Mouse (Mus musculus): ENCODE measurements around the gene Syt17. TPM values are rescaled to one million over a fixed set of nuclear protein-coding genes. Genes with fewer than 3 reads are reported as not detected.

Syt17 gene
- total RNA-seq, 2 experiments from 2014 or later: not detected

- no peak for ATAC-seq (replicated peaks; ENCODE audit: low FRiP score, poor library complexity, severe bottlenecking)
Observed at GRCm38 (mm10) chr7:118468060-118468459, 20.0 kb upstream of the Syt17 start.

DNA sequence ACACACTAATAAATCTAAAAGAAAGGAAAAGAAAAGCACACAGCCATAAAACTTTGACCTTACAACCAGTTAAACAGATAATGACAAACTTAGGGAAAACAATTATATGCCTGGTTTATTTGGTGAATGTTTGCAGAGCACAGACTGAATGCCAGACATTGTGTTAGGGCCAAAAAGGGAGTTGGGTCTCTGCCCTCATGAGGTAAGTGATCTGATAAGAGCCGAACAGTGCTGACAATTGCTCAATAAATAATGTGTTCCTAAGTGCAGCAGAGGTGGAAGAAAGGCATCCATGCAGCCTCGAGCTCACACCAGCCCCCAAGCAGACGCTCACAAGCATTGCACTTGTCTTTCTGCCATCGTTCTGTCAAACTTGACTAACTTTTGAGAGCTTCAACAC is 16.4 kb upstream of the Syt17 start:
- no peak for ATAC-seq (replicated peaks; ENCODE audit: low FRiP score, poor library complexity, severe bottlenecking)

GRCm38 (mm10) chr7:118462818-118463762 is 15.1 kb upstream of the Syt17 start:
- ATAC-seq (replicated peaks; ENCODE audit: low FRiP score, poor library complexity, severe bottlenecking): no peak

GRCm38 (mm10) chr7:118461400-118462136 is 13.5 kb upstream of the Syt17 start:
- no peak for ATAC-seq (replicated peaks; ENCODE audit: low FRiP score, poor library complexity, severe bottlenecking)

GRCm38 (mm10) chr7:118453722-118454121 is 5.7 kb upstream of the Syt17 start:
- no peak for ATAC-seq (replicated peaks; ENCODE audit: low FRiP score, poor library complexity, severe bottlenecking)

GRCm38 (mm10) chr7:118452940-118453339 is 4.9 kb upstream of the Syt17 start:
- ATAC-seq (replicated peaks; ENCODE audit: low FRiP score, poor library complexity, severe bottlenecking): no peak

DNA sequence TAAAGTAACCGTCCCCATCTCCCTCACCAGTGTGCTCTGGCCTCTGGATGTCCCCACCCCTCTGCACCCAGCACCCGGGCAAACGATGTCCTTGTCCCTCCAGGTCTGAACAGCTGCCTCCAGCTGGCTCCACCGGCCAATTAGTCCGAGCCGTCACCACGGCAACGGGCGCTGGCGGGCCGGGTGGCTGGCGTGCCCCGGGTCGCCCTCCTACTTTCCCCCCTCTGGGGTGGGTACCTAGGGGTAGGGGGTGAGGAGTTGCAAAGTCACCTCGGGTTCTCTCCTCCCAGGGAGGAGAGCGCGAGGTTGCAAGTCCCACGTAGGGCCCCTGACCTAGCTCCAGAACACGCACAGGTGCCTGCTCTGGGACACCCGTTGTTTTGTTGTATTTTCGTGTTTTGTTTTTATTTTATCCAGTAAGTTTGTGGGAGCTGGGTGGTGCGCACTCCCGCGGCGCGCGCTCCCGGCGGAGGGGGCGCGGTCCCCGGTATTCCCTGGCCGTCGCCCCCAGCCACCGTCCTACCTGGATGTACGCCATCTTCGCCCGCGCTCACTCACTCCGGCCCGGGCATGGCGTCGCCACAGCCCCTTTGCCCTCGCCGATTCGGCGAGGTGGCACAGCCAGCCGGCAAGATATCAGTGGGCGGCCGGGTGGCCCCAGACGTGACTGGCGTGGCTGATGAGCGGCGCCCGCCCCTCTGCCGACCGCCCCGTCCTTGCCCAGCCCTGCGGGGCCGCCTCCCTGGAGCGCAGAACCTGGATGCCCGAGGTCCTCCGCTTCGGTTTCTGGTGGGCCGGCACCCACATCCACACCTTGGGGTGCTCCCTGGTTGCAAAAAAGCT is 510 bp downstream of the Syt17 start:
- no peak for ATAC-seq (replicated peaks; ENCODE audit: low FRiP score, poor library complexity, severe bottlenecking)

DNA sequence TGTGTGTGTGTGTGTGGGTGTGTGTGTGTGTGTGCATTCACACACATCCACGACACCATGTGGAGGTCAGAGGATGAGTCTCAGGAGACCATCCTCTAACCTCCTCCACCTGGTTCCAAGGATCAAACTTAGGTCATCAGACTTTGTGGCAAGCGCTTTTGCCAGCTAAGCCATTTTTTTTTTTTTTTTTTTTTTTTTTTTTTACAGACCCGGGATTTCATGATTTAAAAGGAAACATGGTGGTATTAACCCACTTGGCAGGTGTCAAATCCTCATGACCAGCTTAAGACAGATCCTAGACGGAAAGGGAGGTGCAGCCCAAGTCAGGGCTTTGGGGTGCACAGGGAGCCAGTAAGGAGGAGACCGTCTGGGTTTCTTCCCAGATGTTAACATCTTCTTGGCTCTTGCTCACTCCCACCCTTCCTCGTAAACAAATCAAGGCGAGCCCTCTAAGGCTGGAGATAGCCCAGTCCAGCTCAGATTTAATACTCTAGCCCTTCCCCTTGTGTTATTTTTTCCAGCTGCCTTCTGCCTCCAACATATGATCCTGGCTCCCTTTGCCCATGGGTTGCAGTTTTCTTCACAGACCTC is 4.0 kb downstream of the Syt17 start:
- ATAC-seq (replicated peaks; ENCODE audit: low FRiP score, poor library complexity, severe bottlenecking): no peak

DNA sequence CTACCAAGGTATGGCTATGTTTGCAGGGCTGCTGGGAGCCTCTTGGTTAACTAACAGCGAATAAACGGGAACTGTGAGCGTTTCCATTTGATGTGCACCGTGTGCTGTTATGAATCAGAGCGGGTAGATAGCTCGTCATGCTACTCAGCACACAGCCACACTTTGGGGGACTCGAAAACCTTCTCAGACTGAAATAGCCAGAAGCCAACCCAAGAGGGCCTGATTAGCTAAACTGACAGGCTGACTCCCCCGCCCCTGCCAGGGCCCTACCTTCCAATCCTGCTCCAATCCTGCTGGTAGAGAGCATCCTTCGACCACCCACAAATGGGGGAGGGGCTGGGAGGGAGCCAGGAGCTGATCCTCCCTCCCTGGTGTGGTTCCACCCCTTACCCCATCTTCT is 4.7 kb downstream of the Syt17 start:
- no peak for ATAC-seq (replicated peaks; ENCODE audit: low FRiP score, poor library complexity, severe bottlenecking)

DNA sequence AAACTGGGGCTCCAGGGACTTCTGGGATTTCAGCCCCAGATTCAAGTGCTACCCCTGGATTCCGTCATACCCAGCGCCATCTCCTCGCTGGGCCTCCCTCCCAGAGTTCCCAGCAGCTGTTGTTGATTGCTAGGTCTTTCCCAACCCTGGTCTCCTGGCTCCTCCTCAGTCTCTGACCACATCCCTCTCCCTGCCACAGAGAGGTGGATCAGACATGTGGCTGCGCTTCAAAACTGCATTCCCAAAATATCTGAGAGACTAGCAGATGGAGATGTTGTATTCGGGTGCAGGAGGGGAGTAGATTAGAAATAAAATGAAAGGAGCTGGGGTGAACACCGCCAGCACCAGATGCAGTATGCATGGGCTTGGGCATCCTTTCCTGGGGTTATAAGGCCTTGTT is 6.5 kb downstream of the Syt17 start:
- ATAC-seq (replicated peaks; ENCODE audit: low FRiP score, poor library complexity, severe bottlenecking): no peak

DNA sequence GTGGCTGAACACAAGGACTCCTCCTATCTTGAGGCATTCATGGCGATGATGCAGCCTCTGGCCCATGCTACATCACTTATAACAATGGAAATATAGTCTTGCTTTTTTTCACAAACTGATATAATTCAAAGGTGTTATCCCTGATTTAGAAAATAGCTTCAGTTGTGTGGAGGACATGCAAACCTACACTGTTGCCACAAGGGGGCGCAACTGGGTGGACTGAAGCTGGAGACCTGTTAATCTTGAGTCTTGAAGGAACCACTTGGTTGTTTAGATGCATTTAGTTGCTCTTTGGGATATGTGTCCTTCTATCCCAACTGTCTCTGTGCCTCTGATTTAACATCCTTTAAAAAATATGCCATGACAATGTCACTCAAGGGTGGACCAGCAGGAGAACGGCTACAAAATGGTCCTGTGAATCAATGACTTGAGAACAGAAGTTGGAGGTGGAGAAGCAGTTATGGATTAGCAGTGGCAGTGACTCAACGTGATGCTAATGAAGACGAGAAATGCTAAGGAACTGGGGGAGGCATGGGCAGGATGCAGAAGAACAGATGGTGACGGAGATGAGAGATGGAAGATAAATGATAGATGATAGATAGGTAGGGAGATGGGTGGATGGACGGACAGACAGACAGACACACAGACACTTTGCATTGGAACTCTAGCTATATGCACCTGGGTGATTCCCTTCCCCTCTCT is 10.8 kb downstream of the Syt17 start:
- ATAC-seq (replicated peaks; ENCODE audit: low FRiP score, poor library complexity, severe bottlenecking): no peak

DNA sequence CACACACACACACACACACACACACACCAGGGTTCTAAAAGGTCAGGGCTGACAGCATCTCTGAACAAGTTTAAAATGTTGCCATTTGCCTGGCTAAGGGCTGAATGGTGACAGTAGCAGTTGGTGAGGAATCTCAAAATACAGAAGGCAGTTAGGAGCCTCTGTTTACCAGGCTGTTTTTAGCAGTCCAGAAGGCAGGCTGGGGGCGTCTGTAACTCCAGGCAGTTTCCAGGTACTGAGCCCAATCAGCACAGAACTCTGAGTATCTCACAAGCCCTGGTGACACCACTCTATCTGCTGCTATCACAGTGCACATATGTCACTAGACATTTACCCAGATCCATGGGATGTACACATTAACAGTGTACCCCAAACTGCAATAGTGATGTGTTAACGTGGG is 19.1 kb downstream of the Syt17 start:
- no peak for ATAC-seq (replicated peaks; ENCODE audit: low FRiP score, poor library complexity, severe bottlenecking)

DNA sequence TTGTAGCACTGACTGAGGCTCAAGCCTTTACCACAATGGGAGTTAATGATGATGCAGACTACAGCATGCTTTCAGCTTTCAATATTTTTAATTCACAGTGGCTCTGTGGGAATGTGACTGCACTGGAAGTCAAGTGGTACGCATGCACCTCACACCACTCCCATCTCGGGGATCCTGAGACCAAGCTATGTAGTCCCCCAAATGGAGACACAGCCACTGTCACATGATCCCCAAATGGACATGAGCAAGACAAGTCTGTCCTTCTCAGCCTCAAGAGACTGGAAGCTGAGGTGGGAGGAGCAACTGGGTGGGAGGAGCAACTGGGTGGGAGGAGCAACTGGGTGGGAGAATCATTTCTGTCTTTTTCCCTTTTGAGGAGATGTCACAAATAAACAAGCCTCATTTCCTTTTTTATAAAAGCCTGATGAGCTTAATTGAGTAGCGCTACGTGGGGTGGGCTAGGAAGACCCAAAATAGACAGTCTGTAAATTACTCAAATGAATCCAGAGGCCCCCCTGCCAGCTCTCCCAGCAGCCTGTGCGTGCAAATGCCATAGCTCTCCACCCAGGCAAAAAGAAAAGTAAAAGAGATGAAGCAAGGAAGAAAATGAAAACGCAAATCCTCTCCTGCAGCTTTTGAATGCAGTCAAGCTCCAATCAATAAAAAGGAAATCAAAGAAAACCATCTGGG is 28.4 kb downstream of the Syt17 start:
- no peak for ATAC-seq (replicated peaks; ENCODE audit: low FRiP score, poor library complexity, severe bottlenecking)

DNA sequence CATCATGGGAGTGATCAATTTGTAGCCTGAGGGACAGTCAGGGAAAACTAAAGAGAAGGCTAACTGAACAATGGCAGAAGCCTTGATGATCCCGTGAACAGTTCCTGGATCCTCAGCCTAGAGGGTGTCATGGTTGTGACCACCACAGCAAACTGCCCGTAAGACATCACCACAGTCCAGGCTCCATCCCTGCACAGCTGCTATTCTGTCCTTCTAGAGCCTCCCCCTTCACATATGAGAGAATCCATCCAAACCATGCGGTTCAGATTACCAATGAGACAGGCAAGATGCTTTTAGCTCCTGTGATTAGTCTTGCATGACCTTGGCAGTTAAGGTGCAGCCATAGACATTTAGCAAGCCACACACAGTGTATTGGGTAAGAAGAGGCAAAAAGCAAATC is 33.8 kb downstream of the Syt17 start:
- ATAC-seq (replicated peaks; ENCODE audit: low FRiP score, poor library complexity, severe bottlenecking): no peak

DNA sequence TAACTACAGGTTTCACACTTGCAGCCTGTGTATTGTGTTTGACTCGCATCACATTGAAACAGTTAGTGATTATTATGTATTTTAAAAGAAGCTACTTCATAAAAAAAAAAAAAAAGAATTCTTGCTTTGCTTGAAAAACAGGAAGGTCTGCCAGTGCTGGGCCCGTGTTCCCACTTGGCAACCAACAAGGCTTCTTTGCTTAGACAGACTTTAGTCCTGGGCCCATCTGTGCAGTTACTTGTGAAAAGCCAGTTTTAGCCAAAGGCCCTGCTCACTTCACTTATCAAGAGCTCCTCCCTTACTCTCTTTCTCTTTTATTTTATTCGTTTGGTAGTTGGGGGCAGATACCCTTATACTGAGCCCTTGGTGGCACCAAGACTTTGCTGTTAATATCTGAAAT is 36.1 kb downstream of the Syt17 start:
- no peak for ATAC-seq (replicated peaks; ENCODE audit: low FRiP score, poor library complexity, severe bottlenecking)

DNA sequence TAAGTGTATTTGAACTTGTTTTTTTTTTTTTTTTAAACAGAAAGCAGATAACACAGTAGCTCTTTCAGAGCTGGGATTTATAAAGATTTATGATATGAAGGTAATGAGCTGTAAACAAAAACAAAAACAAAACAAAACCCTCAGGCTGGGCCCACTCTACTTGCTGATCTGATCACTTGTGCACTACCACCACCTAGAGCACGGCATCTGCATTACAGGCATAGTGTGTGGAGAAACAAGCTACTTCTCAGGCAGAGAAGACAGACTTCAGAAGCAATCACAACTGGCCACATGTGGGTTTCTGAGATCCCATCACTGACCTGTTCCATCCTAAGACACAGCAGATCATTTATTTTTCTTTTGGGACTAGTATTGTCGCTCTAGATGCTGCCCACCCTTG is 38.6 kb downstream of the Syt17 start:
- no peak for ATAC-seq (replicated peaks; ENCODE audit: low FRiP score, poor library complexity, severe bottlenecking)

- no peak for ATAC-seq (replicated peaks; ENCODE audit: low FRiP score, poor library complexity, severe bottlenecking)
Observed at GRCm38 (mm10) chr7:118405251-118405650, 42.8 kb downstream of the Syt17 start.

DNA sequence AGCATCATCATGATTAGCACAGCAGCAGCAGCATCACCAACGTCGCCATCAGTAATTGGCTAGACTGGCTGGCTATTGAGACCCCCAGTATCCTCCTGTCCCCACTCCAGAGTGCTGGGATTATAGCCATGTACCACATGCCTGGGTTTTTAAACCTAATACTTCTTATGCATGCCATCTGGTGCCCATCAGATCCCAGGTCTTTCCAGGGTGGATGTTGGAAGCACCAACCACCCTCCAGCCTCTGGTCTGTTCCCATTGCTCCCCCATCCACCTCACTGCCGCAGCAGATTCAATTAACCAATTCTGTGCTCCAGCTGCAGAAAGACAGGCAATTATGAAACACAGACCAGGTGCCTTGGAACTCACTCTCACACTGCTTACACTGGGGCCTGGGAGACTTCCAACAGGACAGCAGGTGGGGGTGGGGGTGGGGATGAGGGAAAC is 45.4 kb downstream of the Syt17 start:
- no peak for ATAC-seq (replicated peaks; ENCODE audit: low FRiP score, poor library complexity, severe bottlenecking)

DNA sequence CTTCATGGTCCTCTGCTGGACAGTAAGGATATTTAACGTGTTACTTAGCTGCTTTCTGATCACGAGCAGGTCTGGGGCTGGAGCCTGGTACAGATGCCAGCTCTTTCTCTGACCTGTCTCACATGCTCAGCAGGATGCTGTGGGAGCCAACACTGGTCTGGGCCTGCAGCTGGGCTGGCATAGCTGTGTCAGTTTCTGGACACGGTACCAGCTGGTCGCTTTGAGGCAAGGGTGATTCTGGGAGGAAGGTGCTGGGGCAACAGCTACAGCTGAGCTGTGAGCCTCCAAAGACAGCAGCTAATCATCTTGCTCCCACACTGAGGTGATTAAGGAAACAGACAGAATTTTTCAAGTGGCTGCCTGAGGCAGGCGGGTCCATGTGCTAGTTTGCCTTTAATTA is 46.1 kb downstream of the Syt17 start:
- no peak for ATAC-seq (replicated peaks; ENCODE audit: low FRiP score, poor library complexity, severe bottlenecking)
